Mouse (Mus musculus): ENCODE results near the gene Rai14. TPM values are rescaled to one million over a fixed set of nuclear protein-coding genes. Genes with fewer than 3 reads are reported as not detected.

The Rai14 gene
- polyA plus RNA-seq, 1 experiment from 2014 or later: 8.6 TPM

DNA sequence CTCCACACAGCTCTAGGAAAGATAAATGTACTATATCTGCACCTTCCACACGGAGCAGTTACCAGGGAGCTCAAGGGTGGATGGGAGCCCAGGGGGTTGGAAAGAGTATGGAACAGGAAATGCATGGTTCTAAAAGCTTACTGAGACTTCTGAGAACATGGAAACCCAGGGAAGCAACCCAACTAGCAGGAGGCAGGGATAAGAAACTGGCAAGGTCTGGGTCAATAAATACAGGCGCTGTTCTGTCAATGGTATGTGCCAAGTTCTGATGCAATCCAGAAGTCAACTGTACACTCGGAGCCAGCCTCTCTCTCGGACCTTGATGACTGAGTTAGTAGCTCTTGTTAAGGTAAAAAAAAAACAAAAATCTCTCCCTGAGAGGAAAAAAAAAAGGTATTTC lies 42.6 kb downstream of the Rai14 start:
- 81% methylated on average over 4 of the region's 4 CpGs for WGBS
- no peaks in the 10 kb centered on the region for H3K27me3 ChIP-seq (ENCODE audit: control insufficient read depth, insufficient read depth, low read depth, low read length)
- no peaks in the 10 kb centered on the region for H3K9me3 ChIP-seq (replicated peaks; ENCODE audit: control insufficient read depth, low read length, poor library complexity, severe bottlenecking)
- no peaks in the 10 kb centered on the region; the same call in none of the 2 replicates for H3K4me1 ChIP-seq (ENCODE audit: control insufficient read depth, insufficient read depth, low read length)
- no peak overlapping the region for H3K4me2 ChIP-seq (ENCODE audit: low read length)
- H3K9ac ChIP-seq (ENCODE audit: low read depth, low read length): no peak overlapping the region
- no peak overlapping the region for H3K27ac ChIP-seq (ENCODE audit: low read length)
- H3K36me3 ChIP-seq (ENCODE audit: control insufficient read depth, insufficient read depth, low read length): no peaks in the 10 kb centered on the region
- H3K4me3 ChIP-seq (ENCODE audit: low read depth, low read length): no peak overlapping the region
- ATAC-seq: no peak

DNA sequence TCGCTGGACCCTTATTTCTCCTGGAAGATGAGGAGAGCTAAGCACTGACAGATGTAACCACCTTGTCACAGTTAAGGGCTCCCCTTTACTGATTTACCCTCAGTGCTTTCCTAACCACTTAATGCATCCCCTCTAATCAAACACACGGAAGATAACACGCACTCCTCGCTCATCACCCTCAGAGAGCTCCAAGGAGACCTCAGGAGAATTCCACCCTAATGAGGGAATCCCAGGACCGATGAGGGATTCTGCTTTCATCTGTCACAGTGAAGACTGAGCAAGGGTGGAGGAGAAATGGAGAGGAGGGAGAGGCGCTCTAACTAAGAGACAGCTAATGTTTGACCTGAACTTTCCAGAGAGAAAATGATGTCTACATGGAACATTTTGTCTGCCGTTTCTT lies 44.3 kb downstream of the Rai14 start:
- 66% methylated on average over 7 of the region's 7 CpGs for WGBS
- no peak overlapping the region for H3K9ac ChIP-seq (ENCODE audit: low read depth, low read length)
- no peaks in the 10 kb centered on the region for H3K9me3 ChIP-seq (replicated peaks; ENCODE audit: control insufficient read depth, low read length, poor library complexity, severe bottlenecking)
- H3K36me3 ChIP-seq (ENCODE audit: control insufficient read depth, insufficient read depth, low read length): no peaks in the 10 kb centered on the region
- H3K27me3 ChIP-seq (ENCODE audit: control insufficient read depth, insufficient read depth, low read depth, low read length): no peaks in the 10 kb centered on the region
- no peak overlapping the region for H3K4me2 ChIP-seq (ENCODE audit: low read length)
- no peaks in the 10 kb centered on the region; the same call in none of the 2 replicates for H3K4me1 ChIP-seq (ENCODE audit: control insufficient read depth, insufficient read depth, low read length)
- H3K27ac ChIP-seq (ENCODE audit: low read length): no peak overlapping the region
- no peak overlapping the region for H3K4me3 ChIP-seq (ENCODE audit: low read depth, low read length)
- ATAC-seq: peak; percentile 68

DNA sequence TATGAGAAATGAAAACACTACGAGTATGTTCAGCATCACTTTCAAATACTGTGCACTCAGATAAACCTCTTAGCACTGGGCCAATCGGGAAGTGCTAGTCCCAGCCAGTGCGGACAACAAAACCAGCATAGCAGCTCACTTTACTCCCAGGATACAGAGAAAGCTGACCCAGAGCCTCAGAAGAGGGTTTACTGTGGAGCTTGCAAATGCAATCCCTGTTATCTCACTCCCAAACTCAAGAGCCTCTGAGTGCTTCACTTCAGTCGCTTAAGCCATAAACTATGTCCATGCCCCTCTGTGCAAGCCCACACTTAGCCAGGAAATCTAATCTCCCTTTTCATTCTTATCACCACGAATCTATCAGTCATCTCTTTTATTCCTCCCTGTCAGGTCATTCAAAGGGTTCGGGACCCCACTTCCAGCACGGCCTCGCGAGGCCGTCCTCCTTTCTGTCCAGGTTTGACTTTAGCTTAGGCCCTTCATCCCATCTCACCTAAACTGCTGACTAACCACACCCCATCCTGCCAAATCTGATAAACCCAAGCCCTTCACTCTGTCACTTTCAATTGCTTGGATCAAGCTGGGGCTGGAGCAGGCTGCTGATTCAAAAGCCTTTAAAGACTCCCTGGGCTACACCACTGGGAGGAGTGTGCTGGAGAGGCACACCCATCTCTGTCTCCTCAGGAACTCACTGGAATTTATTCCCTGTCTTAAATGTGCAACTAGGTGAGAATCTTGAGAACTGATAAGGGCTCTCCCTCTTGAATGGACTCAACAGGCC lies 46.1 kb downstream of the Rai14 start:
- 65% methylated on average over 10 of the region's 10 CpGs for WGBS

DNA sequence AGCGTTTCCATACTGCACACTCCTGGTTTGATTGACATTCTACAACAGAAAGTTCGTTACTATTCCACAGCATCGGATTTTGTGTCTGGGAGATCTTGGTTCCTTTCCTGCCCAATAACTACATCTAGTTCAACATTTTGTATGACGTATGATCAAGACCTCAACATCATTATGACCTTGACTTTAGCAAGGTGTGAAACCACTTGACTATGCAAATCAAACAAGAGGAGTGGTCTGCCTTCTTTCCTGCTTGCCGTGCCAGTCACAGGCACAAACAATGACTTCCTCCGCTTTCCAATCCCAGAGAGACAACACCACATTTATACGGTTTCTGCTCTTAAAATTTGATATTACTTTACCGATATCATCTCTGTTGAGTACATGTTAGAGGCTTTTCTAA lies 48.6 kb downstream of the Rai14 start:
- Histone ChIP-seq H3K9me3 (replicated peaks; ENCODE audit: control insufficient read depth, low read length, poor library complexity, severe bottlenecking) (no peaks in the 10 kb centered on the region), H3K9ac (ENCODE audit: low read depth, low read length) (no peak overlapping the region), H3K36me3 (ENCODE audit: control insufficient read depth, insufficient read depth, low read length) (no peaks in the 10 kb centered on the region), H3K4me3 (ENCODE audit: low read depth, low read length) (no peak overlapping the region), H3K27ac (ENCODE audit: low read length) (no peak overlapping the region), H3K27me3 (ENCODE audit: control insufficient read depth, insufficient read depth, low read depth, low read length) (no peaks in the 10 kb centered on the region), H3K4me1 (ENCODE audit: control insufficient read depth, insufficient read depth, low read length) (no peaks in the 10 kb centered on the region; the same call in none of the 2 replicates), H3K4me2 (ENCODE audit: low read length) (no peak overlapping the region)
- 91% methylated on average over 8 of the region's 8 CpGs for WGBS
- no peak for ATAC-seq

More for the DNA sequence above, 46.1 kb downstream of the Rai14 start:
- no peaks in the 10 kb centered on the region for H3K36me3 ChIP-seq (ENCODE audit: control insufficient read depth, insufficient read depth, low read length)
- no peak overlapping the region for H3K27ac ChIP-seq (ENCODE audit: low read length)
- H3K9me3 ChIP-seq (replicated peaks; ENCODE audit: control insufficient read depth, low read length, poor library complexity, severe bottlenecking): no peaks in the 10 kb centered on the region
- no peak overlapping the region for H3K9ac ChIP-seq (ENCODE audit: low read depth, low read length)
- H3K4me1 ChIP-seq (ENCODE audit: control insufficient read depth, insufficient read depth, low read length): no peaks in the 10 kb centered on the region; the same call in none of the 2 replicates
- no peaks in the 10 kb centered on the region for H3K27me3 ChIP-seq (ENCODE audit: control insufficient read depth, insufficient read depth, low read depth, low read length)
- no peak for ATAC-seq
- no peak overlapping the region for H3K4me2 ChIP-seq (ENCODE audit: low read length)
- no peak overlapping the region for H3K4me3 ChIP-seq (ENCODE audit: low read depth, low read length)

DNA sequence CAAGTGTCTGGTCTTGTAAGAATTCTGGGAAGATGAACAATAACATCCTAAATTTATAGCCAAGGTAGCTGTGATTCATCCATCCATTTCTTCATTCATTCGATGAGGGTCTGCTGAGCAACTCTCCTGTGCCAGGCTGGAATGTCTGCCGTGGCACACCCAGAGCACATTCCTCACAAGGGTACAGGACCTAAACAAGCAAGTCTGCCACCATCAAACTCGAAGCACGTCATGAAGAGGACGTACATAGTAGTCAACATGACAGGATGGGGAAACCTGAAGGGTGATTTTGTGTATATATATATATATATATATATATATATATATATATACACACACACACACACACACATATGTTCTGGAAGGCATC lies 49.9 kb downstream of the Rai14 start:
- no peaks in the 10 kb centered on the region for H3K27me3 ChIP-seq (ENCODE audit: control insufficient read depth, insufficient read depth, low read depth, low read length)
- no peaks in the 10 kb centered on the region; the same call in 1 of the 2 replicates for H3K4me1 ChIP-seq (ENCODE audit: control insufficient read depth, insufficient read depth, low read length)

DNA sequence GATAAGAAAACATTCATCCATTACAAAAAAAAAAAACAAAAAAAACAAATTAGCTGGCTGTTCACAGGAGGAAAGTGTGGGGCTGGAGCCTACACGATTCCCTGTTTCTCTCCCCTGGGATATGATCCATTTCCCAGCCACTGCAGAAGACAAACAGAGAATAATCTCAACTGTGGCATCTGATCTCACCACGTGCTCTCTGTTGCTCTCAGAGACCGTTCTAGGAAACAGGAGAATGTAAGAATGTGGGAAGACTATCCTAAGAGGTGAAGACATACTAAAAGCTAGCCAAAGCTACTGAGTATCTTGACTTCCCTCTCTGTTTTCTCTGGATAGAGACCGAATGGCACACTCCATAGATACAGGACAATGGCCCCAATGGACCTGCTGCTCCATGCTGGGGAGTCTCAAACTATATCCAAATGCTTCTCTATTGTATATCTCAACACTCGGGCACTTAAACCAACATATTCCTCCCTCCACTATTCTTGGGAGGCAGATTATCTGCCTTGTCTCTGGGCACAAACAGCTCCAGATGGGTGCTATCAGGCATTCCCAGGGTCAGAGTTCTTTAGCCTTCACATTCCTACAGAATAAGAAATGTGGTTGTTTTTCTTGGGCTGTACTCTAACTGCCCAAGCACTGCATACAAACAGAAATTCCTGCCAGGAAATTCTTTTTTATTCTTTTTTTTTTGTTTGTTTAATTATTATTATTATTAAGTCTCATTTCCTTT lies 50.5 kb downstream of the Rai14 start:
- H3K4me1 ChIP-seq (ENCODE audit: control insufficient read depth, insufficient read depth, low read length): no peaks in the 10 kb centered on the region; the same call in 1 of the 2 replicates
- H3K4me3 ChIP-seq (ENCODE audit: low read depth, low read length): no peak overlapping the region
- H3K36me3 ChIP-seq (ENCODE audit: control insufficient read depth, insufficient read depth, low read length): no peaks in the 10 kb centered on the region
- H3K27me3 ChIP-seq (ENCODE audit: control insufficient read depth, insufficient read depth, low read depth, low read length): no peaks in the 10 kb centered on the region
- H3K9ac ChIP-seq (ENCODE audit: low read depth, low read length): no peak overlapping the region
- ATAC-seq: no peak
- no peak overlapping the region for H3K27ac ChIP-seq (ENCODE audit: low read length)
- H3K9me3 ChIP-seq (replicated peaks; ENCODE audit: control insufficient read depth, low read length, poor library complexity, severe bottlenecking): no peaks in the 10 kb centered on the region
- H3K4me2 ChIP-seq (ENCODE audit: low read length): no peak overlapping the region
- WGBS: 74% methylated on average over 5 of the region's 5 CpGs

More for the DNA sequence above, 49.9 kb downstream of the Rai14 start:
- H3K27ac ChIP-seq (ENCODE audit: low read length): no peak overlapping the region
- no peak overlapping the region for H3K4me3 ChIP-seq (ENCODE audit: low read depth, low read length)
- no peak overlapping the region for H3K4me2 ChIP-seq (ENCODE audit: low read length)
- H3K9me3 ChIP-seq (replicated peaks; ENCODE audit: control insufficient read depth, low read length, poor library complexity, severe bottlenecking): no peaks in the 10 kb centered on the region
- H3K9ac ChIP-seq (ENCODE audit: low read depth, low read length): no peak overlapping the region
- no peak for ATAC-seq
- no peaks in the 10 kb centered on the region for H3K36me3 ChIP-seq (ENCODE audit: control insufficient read depth, insufficient read depth, low read length)
- 93% methylated on average over 5 of the region's 5 CpGs for WGBS

DNA sequence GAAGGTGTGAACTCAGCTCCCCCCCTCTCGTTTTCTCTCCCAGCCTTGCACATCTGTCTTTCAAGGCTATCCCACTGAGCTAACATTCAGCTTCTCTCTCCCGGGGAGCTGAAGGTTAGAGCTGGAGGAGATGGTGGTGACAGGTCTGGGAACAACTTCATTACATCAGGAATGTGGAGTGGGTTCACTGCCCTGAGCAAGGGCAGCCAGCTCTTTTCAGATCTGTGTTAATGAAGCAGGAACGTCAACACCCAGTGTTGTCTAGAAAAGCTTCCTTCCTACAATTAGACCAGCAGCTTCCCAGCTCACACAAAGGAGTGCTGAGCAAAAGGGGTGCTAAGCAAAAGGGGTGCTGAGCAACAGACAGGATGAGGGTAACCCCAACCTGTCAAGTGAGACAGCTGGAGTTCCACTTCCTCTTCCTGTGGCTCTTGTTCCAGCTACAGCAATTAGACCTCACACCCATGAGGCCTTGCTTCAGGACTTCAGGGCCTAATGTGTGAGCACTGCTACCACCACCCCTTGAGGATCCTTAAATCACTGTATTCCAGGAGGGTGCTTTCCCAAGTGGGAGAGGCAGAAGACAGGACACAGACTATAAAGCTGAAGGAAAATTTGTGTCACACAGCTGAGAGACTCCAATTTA lies 52.3 kb downstream of the Rai14 start:
- ATAC-seq: no peak
- Histone ChIP-seq H3K27ac (ENCODE audit: low read length) (no peak overlapping the region), H3K4me3 (ENCODE audit: low read depth, low read length) (no peak overlapping the region), H3K4me2 (ENCODE audit: low read length) (no peak overlapping the region), H3K36me3 (ENCODE audit: control insufficient read depth, insufficient read depth, low read length) (no peaks in the 10 kb centered on the region), H3K9me3 (replicated peaks; ENCODE audit: control insufficient read depth, low read length, poor library complexity, severe bottlenecking) (no peaks in the 10 kb centered on the region), H3K9ac (ENCODE audit: low read depth, low read length) (no peak overlapping the region), H3K27me3 (ENCODE audit: control insufficient read depth, insufficient read depth, low read depth, low read length) (no peaks in the 10 kb centered on the region), H3K4me1 (ENCODE audit: control insufficient read depth, insufficient read depth, low read length) (no peaks in the 10 kb centered on the region)
- 34% methylated on average over 3 of the region's 3 CpGs for WGBS

DNA sequence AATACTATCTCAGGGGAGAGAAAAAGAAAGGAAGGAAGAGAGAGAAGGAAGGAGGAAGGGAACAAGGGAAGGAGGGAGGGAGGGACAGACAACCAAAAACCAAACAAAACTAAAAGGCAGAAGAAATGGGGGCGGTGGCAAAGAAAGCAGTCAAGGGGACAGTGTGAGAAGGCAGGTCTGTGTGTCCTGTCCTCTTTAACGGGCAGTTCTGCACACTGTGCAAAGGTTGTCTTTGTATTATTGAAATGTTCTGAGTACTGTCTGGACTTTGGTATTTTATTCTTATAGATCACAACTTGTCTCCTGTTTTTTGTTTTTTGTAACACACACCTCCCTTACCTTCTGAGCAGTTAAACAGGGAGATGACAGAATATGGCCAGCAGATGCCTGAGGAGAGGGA lies 55.6 kb downstream of the Rai14 start:
- ATAC-seq: no peak
- H3K9ac ChIP-seq (ENCODE audit: low read depth, low read length): no peak overlapping the region
- H3K27ac ChIP-seq (ENCODE audit: low read length): no peak overlapping the region
- no peaks in the 10 kb centered on the region for H3K9me3 ChIP-seq (replicated peaks; ENCODE audit: control insufficient read depth, low read length, poor library complexity, severe bottlenecking)
- H3K4me2 ChIP-seq (ENCODE audit: low read length): no peak overlapping the region
- WGBS: 91% methylated on average over 2 of the region's 2 CpGs
- no peaks in the 10 kb centered on the region for H3K27me3 ChIP-seq (ENCODE audit: control insufficient read depth, insufficient read depth, low read depth, low read length)
- no peaks in the 10 kb centered on the region for H3K36me3 ChIP-seq (ENCODE audit: control insufficient read depth, insufficient read depth, low read length)
- no peak overlapping the region for H3K4me3 ChIP-seq (ENCODE audit: low read depth, low read length)
- H3K4me1 ChIP-seq (ENCODE audit: control insufficient read depth, insufficient read depth, low read length): no peaks in the 10 kb centered on the region

DNA sequence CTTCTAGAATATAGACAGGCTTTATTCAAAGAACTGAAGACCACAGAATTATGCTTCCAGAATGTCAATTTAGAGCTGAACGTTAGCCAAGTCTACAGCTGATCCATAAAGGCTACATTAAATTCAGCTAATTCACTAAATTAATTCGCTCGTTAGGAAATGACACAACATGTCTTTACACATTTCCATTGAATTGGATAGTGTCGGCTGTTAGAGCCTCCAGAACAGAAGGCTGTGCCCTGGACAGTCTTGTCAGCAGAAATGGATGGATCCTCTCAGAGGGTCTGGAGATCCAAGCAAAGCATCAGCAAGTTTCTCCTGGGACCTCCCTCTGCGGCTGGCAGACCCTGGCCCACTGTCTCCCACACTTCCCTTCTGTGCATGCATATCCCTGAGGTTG lies 58.3 kb downstream of the Rai14 start:
- H3K36me3 ChIP-seq (ENCODE audit: control insufficient read depth, insufficient read depth, low read length): no peaks in the 10 kb centered on the region
- H3K4me1 ChIP-seq (ENCODE audit: control insufficient read depth, insufficient read depth, low read length): no peaks in the 10 kb centered on the region
- H3K9me3 ChIP-seq (replicated peaks; ENCODE audit: control insufficient read depth, low read length, poor library complexity, severe bottlenecking): no peaks in the 10 kb centered on the region
- no peaks in the 10 kb centered on the region for H3K27me3 ChIP-seq (ENCODE audit: control insufficient read depth, insufficient read depth, low read depth, low read length)
- H3K4me2 ChIP-seq (ENCODE audit: low read length): no peak overlapping the region
- H3K4me3 ChIP-seq (ENCODE audit: low read depth, low read length): no peak overlapping the region
- no peak overlapping the region for H3K27ac ChIP-seq (ENCODE audit: low read length)
- H3K9ac ChIP-seq (ENCODE audit: low read depth, low read length): no peak overlapping the region
- WGBS: 63% methylated on average over 5 of the region's 5 CpGs
- ATAC-seq: no peak

Measured in midbrain, embryonic 16.5 days (tissue).